Mouse (Mus musculus) cerebellum, adult 2 months (tissue): ENCODE data around the gene Gm5737. TPM values are rescaled to one million over a fixed set of nuclear protein-coding genes. Genes with fewer than 3 reads are reported as not detected.

ENCODE experiments used
- DNase-seq, 2 experiments: peaks; one replicate each; pipeline ENCODE4 v3.0.0; 2021
- H3K27ac ChIP-seq: fragments of 200-500 bp; 2 replicates; pipeline ENCODE4 v1.5.1; 2012; ENCODE audit warnings: low read length, control low read depth, inconsistent platforms; ENCODE audit not compliant: insufficient read depth
- H3K27me3 ChIP-seq: fragments of 200-500 bp; 2 replicates; pipeline ENCODE4 v1.6.1; 2012; ENCODE audit warnings: inconsistent platforms, mild to moderate bottlenecking, low read length, moderate library complexity; ENCODE audit not compliant: control insufficient read depth, insufficient read depth
- H3K4me1 ChIP-seq: fragments of 200-500 bp; 2 replicates; pipeline ENCODE4 v1.6.1; 2011; ENCODE audit warnings: low read length; ENCODE audit not compliant: control insufficient read depth, insufficient read depth
- H3K4me3 ChIP-seq: fragments of 200-500 bp; replicated peaks from 2 replicates; pipeline ENCODE3; 2011; ENCODE audit warnings: mild to moderate bottlenecking, low read depth, low read length, control low read depth; ENCODE audit not compliant: insufficient read depth
- CTCF ChIP-seq: fragments of 200-500 bp; IDR thresholded peaks from 2 replicates; pipeline ENCODE4 v1.5.1; 2011; ENCODE audit warnings: low read depth, mild to moderate bottlenecking, control low read depth, low read length, moderate library complexity, borderline replicate concordance; ENCODE audit not compliant: insufficient read depth
- POLR2A ChIP-seq: fragments of 200-500 bp; IDR thresholded peaks from 2 replicates; pipeline ENCODE4 v1.6.1; 2011; ENCODE audit warnings: low read length, control low read depth, borderline replicate concordance; ENCODE audit not compliant: insufficient read depth
- WGBS: fragments of 180-500 bp; shearing (Covaris S2); methylation state at CpG from one replicate; pipeline ENCODE4 v1.1.7; 2018; 5-methylcytosine and 5-hydroxymethylcytosine counted together
- polyA plus RNA-seq: library from polyadenylated mRNA; depleted of rRNA; stranded (reverse); fragments of >200 nt; gene quantifications from 2 replicates; pipeline ENCODE4 v1.2.3, GENCODE M21; 2012

Gene Gm5737
- polyA plus RNA-seq, 1 experiment, result 0.08 TPM

GRCm38 (mm10) chr7:120835449-120836359 is 23.5 kb downstream of the Gm5737 start:
- Histone ChIP-seq H3K4me1 (no peaks in the 10 kb centered on the region), H3K27me3 (no peaks in the 10 kb centered on the region), H3K4me3 (peak overlapping the region; percentile 67), H3K27ac (peak overlapping the region; percentile 38)
- TF ChIP-seq CTCF (peak; percentile 99), POLR2A (peak; percentile 67; the same call in 1 of the 2 replicates)
- peak; percentile 92 to 99 for DNase-seq
- WGBS, result under 1% methylated on average over 41 of the region's 41 CpGs

DNA sequence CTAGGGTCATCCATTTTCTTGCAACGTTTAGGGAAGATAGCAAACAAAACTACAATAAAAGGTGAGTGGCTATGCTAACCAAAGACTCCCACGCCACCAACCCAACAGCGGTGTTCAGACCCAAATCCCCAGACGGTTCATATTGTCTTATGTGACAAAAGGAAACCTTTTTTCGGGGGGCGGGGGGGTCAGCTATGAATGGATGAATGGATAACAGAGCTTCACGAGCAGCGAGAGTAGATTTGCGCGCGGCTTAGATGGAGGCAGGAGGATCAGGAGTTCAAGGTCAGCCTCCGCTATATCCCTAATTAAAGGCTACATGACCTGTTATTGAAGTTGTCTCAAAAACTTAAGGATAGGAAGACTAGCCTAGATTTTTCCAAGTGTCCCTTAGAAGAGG is 24.2 kb downstream of the Gm5737 start:
- peak overlapping the region; percentile 67 for H3K4me3 ChIP-seq
- 8% methylated on average over 12 of the region's 12 CpGs for WGBS
- no peak for TF ChIP-seq POLR2A
- TF ChIP-seq CTCF, result no peak
- no peak overlapping the region for H3K27ac ChIP-seq
- DNase-seq, result no peak
- H3K27me3 ChIP-seq, result no peaks in the 10 kb centered on the region
- H3K4me1 ChIP-seq, result no peaks in the 10 kb centered on the region

DNA sequence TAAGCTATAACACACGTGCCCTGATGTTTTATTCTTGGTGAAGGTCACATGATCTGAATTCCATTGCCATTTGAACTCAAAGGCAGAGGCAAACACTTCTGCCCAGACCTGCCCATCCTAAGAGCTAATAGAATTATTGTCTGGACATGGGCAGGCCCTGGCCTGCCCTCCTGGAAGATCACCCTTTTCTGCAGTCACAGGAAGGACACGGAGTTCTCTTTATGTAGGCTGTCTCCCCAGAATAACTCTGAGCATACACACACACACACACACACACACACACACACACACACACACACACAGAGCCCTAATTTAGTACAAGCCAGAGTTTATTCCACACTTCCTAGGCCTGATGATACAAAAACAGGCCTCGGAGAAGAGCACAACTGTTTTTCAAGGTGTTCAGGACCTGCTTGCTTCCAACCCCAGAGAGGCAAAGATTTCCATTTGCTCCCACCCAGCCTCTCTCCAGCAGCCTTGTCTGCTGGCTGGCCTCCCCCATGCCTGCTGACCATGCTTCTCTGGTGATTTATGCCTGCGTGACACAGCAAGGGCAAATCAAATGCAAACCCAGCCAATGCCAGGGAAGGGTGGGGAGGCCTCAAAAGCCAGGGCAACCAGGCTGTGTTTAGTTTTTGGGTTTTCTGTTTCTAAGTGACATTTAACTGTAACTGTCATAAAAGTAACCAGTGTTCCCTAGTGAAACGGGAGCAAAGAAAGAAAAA is 26.4 kb downstream of the Gm5737 start:
- 87% methylated on average over 5 of the region's 5 CpGs for WGBS
- H3K4me1 ChIP-seq, result no peaks in the 10 kb centered on the region
- no peaks in the 10 kb centered on the region for H3K27me3 ChIP-seq
- TF ChIP-seq POLR2A, result no peak
- no peak for TF ChIP-seq CTCF
- no peak overlapping the region for H3K27ac ChIP-seq
- no peak overlapping the region for H3K4me3 ChIP-seq
- DNase-seq, result no peak

DNA sequence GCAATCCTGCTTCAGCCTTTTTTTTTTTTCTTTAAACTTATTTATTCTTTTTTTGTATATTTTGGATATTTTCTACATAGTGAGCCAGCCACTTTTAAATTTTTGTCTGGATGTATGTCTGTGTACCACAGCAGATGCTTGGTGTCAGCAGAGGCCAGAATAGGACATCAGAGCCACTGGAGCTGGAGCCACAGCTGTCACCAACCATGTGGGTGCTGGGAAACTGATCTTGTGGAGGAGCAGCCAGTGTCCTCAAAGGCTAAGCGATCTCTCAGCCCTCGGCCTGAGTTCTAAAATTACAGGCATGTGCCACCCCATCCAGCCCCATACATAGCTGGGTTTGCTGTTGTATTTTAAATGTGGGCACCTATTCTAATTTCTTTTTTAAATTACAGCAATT is 27.6 kb downstream of the Gm5737 start:
- H3K27ac ChIP-seq, result no peak overlapping the region
- no peak overlapping the region for H3K4me3 ChIP-seq
- peaks cover 3% of the 10 kb centered on the region; the same call in 1 of the 2 replicates for H3K4me1 ChIP-seq
- 79% methylated on average over 2 of the region's 2 CpGs for WGBS
- H3K27me3 ChIP-seq, result no peaks in the 10 kb centered on the region
- DNase-seq, result no peak
- TF ChIP-seq CTCF (no peak), POLR2A (no peak)

- H3K27me3 ChIP-seq, result no peaks in the 10 kb centered on the region
- H3K4me3 ChIP-seq, result peak within 1 kb of the TSS; percentile 97
- peak within 1 kb of the TSS; percentile 91 for H3K27ac ChIP-seq
- TF ChIP-seq POLR2A (peak; percentile 53; the same call in 1 of the 2 replicates), CTCF (peak; percentile 34; the same call in 1 of the 2 replicates)
- 4% methylated on average over 35 of the region's 35 CpGs for WGBS
- DNase-seq, result peak; percentile 87
- H3K4me1 ChIP-seq, result peaks cover 17% of the 10 kb centered on the region
Observed at GRCm38 (mm10) chr7:120842345-120843036, 30.3 kb downstream of the Gm5737 start, which contains the start of gene Eef2k. Gene Eef2k (plus strand): TSS chr7:120842831.

DNA sequence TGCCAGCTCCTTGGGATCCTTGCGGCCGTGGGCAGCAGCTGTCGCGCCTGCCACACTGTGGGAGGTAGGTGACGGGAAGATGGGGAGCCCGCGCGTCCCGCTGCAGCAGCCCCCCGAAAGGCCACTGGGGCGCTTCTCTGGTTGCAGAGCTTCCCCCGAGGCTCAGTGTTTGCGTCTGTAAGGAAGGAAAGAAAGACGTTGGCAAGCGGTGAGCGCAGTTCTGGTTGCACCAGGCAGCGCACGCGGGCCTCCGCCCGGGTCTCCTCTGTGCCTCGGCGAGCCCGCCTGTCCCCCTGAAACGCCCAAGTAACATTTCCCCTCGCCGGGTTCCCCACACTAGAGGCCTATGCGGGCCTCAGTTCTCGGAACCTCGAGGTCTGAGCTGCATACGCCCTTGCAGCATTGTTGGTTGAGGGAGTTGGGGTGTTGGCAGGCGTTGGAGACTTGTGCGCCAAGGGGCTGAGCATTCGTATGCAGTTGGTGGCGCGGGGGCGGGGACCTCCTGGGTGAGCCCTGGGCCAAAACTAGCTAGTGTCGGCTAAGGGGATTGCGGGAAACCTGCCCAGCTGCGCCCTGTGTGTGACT is 31.0 kb downstream of the Gm5737 start:
- under 1% methylated on average over 40 of the region's 40 CpGs for WGBS
- Histone ChIP-seq H3K27ac (peak overlapping the region; percentile 91), H3K27me3 (no peaks in the 10 kb centered on the region), H3K4me3 (peak overlapping the region; percentile 97), H3K4me1 (peaks cover 22% of the 10 kb centered on the region)
- DNase-seq, result peak; percentile 86 to 90
- TF ChIP-seq CTCF, result no peak
- peak; percentile 27; the same call in 1 of the 2 replicates for TF ChIP-seq POLR2A

DNA sequence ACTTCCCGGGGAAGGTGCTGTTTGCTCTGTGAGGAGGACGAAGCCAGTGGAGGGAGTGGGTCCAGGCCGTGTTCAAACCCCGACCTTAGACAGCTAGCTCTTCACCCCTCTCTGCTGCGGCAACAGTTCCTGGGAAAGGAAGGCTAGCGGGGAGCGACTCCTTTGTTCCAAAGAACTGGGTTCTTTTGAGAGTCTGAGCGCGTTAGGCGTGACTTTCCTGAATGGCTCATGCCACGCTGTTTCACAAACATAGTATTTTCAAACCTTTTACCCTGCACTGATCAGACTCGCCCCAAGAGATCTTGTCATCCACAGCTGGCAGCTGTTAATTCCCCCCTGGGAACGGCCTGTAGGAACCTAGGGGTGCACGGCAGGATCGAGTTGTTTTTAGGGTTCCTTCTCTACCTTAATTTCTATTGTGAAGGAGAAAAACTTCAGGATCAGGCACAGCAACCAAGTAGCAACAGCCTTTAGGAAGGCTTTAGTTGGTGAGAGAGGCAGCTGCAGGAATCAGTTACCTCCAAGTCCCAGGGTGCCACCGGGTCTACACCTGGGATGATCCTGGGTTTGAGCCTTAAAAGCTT is 31.8 kb downstream of the Gm5737 start:
- Histone ChIP-seq H3K4me3 (peak overlapping the region; percentile 97), H3K4me1 (peaks cover 30% of the 10 kb centered on the region), H3K27me3 (no peaks in the 10 kb centered on the region), H3K27ac (peak overlapping the region; percentile 91)
- WGBS, result 11% methylated on average over 16 of the region's 16 CpGs
- TF ChIP-seq POLR2A (no peak), CTCF (no peak)
- peak in 1 of 2 experiments; percentile 50 for DNase-seq
